Mouse (Mus musculus) midbrain, postnatal 0 days (tissue): Measurements from ENCODE around the gene Sp140. TPM values are rescaled to one million over a fixed set of nuclear protein-coding genes. Genes with fewer than 3 reads are reported as not detected.
"Not testable (repeated sequence)": the region's sequence is repeated elsewhere in the genome, so short reads cannot be mapped to it uniquely, and the experiment has no call there.

ENCODE experiments used
- ATAC-seq: fragments of 200-750 bp; cut with Nextera tagmentation; 2 replicates; pipeline ENCODE4 v1.8.0; 2017; ENCODE audit warnings: moderate number of reproducible peaks, mild to moderate bottlenecking, moderate TSS enrichment, moderate library complexity; ENCODE audit not compliant: low FRiP score
- DNase-seq: peaks from one replicate; pipeline ENCODE4 v3.0.0-alpha.2; 2015; ENCODE audit warnings: low spot score
- H3K27ac ChIP-seq: fragments of 300-500 bp; sonication (generic); 2 replicates; pipeline ENCODE4 v1.5.1; 2014; ENCODE audit warnings: low read depth, mild to moderate bottlenecking, low read length, mixed read lengths
- H3K27me3 ChIP-seq: fragments of 300-500 bp; sonication (generic); 2 replicates; pipeline ENCODE4 v1.6.1; 2014; ENCODE audit warnings: low read length, control low read depth, mixed read lengths; ENCODE audit not compliant: insufficient read depth
- H3K36me3 ChIP-seq: fragments of 300-500 bp; sonication (generic); 2 replicates; pipeline ENCODE4 v1.6.1; 2014; ENCODE audit warnings: low read length, control low read depth, mixed read lengths; ENCODE audit not compliant: insufficient read depth
- H3K4me1 ChIP-seq: fragments of 300-500 bp; sonication (generic); 2 replicates; pipeline ENCODE4 v1.6.1; 2014; ENCODE audit warnings: mild to moderate bottlenecking, control low read depth, antibody characterized with exemption, low read length, mixed read lengths; ENCODE audit not compliant: insufficient read depth
- H3K4me2 ChIP-seq: fragments of 300-500 bp; sonication (generic); 2 replicates; pipeline ENCODE4 v1.6.1; 2014; ENCODE audit warnings: low read depth, mild to moderate bottlenecking, low read length, mixed read lengths; ENCODE audit not compliant: poor library complexity, severe bottlenecking
- H3K4me3 ChIP-seq: fragments of 300-500 bp; sonication (generic); 2 replicates; pipeline ENCODE4 v1.5.1; 2014; ENCODE audit warnings: low read depth, mild to moderate bottlenecking, low read length, moderate library complexity
- H3K9ac ChIP-seq: fragments of 300-500 bp; sonication (generic); replicated peaks from 2 replicates; pipeline ENCODE4 v1.6.1; 2014; ENCODE audit warnings: mild to moderate bottlenecking, low read length, moderate library complexity, mixed read lengths; ENCODE audit not compliant: poor library complexity, severe bottlenecking
- H3K9me3 ChIP-seq: fragments of 300-500 bp; sonication (generic); 2 replicates; pipeline ENCODE4 v1.6.1; 2016; ENCODE audit warnings: low read length, control low read depth
- WGBS: fragments of 180-500 bp; shearing (Covaris S2); extraction: QIAGEN DNeasy Blood & Tissue Kit; methylation state at CpG from one replicate; pipeline ENCODE4 v1.1.7; 2014; 5-methylcytosine and 5-hydroxymethylcytosine counted together
- polyA plus RNA-seq: library from polyadenylated mRNA; unstranded; fragments of >200 nt; fragmentation: Nextera tagmentation; extraction: Ambion mirVana; gene quantifications from 2 replicates; pipeline ENCODE4 v1.2.1, GENCODE M21; 2015
- total RNA-seq: library from RNA; depleted of rRNA; stranded (reverse); fragments of >200 nt; gene quantifications from 2 replicates; pipeline ENCODE4 v1.2.3, GENCODE M21; 2014; rRNA removed

Gene Sp140
- 0.49 and 0.61 TPM in 2 replicates for total RNA-seq
- polyA plus RNA-seq: 0.38 and 0.49 TPM in 2 replicates

GRCm38 (mm10) chr1:85600078-85600477 is at the start of gene Sp140:
Gene Sp140, plus strand, starts transcription at chr1:85600378.
- not testable (repeated sequence) for H3K27ac ChIP-seq, H3K36me3 ChIP-seq, H3K9me3 ChIP-seq, DNase-seq, ATAC-seq, H3K4me1 ChIP-seq, H3K9ac ChIP-seq, H3K4me2 ChIP-seq, H3K4me3 ChIP-seq, H3K27me3 ChIP-seq
- no CpG with 5 or more reads among the region's 5 CpGs for WGBS

GRCm38 (mm10) chr1:85555261-85555660 is 44.9 kb upstream of the Sp140 start:
- not testable (repeated sequence) for H3K4me3 ChIP-seq, H3K27me3 ChIP-seq, H3K9me3 ChIP-seq, H3K27ac ChIP-seq, DNase-seq, H3K9ac ChIP-seq, H3K4me2 ChIP-seq, H3K36me3 ChIP-seq, ATAC-seq, H3K4me1 ChIP-seq
- 85% methylated on average over 4 of the region's 4 CpGs for WGBS

- not testable (repeated sequence) for ATAC-seq, H3K36me3 ChIP-seq, H3K27ac ChIP-seq, H3K27me3 ChIP-seq, H3K4me2 ChIP-seq, H3K4me3 ChIP-seq, DNase-seq, H3K9ac ChIP-seq, H3K9me3 ChIP-seq, H3K4me1 ChIP-seq
- 64% methylated on average over 4 of the region's 4 CpGs for WGBS
Measured at GRCm38 (mm10) chr1:85573554-85573953, 26.6 kb upstream of the Sp140 start.

- H3K9me3 ChIP-seq, H3K36me3 ChIP-seq, H3K27me3 ChIP-seq, H3K4me1 ChIP-seq, H3K4me2 ChIP-seq, H3K9ac ChIP-seq, DNase-seq, H3K4me3 ChIP-seq, ATAC-seq, H3K27ac ChIP-seq: not testable (repeated sequence)
- 70% methylated on average over 2 of the region's 3 CpGs for WGBS
Measured at GRCm38 (mm10) chr1:85575376-85575775, 24.8 kb upstream of the Sp140 start, which contains the start of gene G530012D18Rik. Gene G530012D18Rik, plus strand, starts transcription at chr1:85575676.

GRCm38 (mm10) chr1:85578372-85579010 is 21.7 kb upstream of the Sp140 start:
- DNase-seq, H3K4me3 ChIP-seq, H3K27ac ChIP-seq, H3K36me3 ChIP-seq, H3K27me3 ChIP-seq, H3K9ac ChIP-seq, H3K4me1 ChIP-seq, H3K4me2 ChIP-seq, H3K9me3 ChIP-seq, ATAC-seq: not testable (repeated sequence)
- 47% methylated on average over 2 of the region's 3 CpGs for WGBS

- ATAC-seq: 0 out of 2 replicates have a peak, but pooled peaks have one; percentile 41
- not testable (repeated sequence) for H3K27me3 ChIP-seq, H3K4me2 ChIP-seq, DNase-seq, H3K9me3 ChIP-seq, H3K4me1 ChIP-seq, H3K36me3 ChIP-seq, H3K27ac ChIP-seq, H3K9ac ChIP-seq, H3K4me3 ChIP-seq
- 66% methylated on average over 6 of the region's 7 CpGs for WGBS
Measured at GRCm38 (mm10) chr1:85579199-85580147, 20.7 kb upstream of the Sp140 start.

- H3K4me3 ChIP-seq, H3K9ac ChIP-seq, DNase-seq, H3K4me1 ChIP-seq, H3K4me2 ChIP-seq, H3K27me3 ChIP-seq, H3K27ac ChIP-seq, H3K9me3 ChIP-seq, H3K36me3 ChIP-seq: not testable (repeated sequence)
- peak; percentile 74 for ATAC-seq
- WGBS: 75% methylated on average over 2 of the region's 4 CpGs
Measured at GRCm38 (mm10) chr1:85580148-85580534, 20.0 kb upstream of the Sp140 start.

- H3K9ac ChIP-seq, H3K4me3 ChIP-seq, H3K27me3 ChIP-seq, H3K9me3 ChIP-seq, H3K4me1 ChIP-seq, H3K4me2 ChIP-seq, H3K27ac ChIP-seq, DNase-seq, H3K36me3 ChIP-seq: not testable (repeated sequence)
- ATAC-seq: peak; percentile 54
- 55% methylated on average over 3 of the region's 3 CpGs for WGBS
Measured at GRCm38 (mm10) chr1:85580578-85580977, 19.6 kb upstream of the Sp140 start.
